Mouse (Mus musculus) embryo, embryonic 9.5 days (tissue): ENCODE data around the gene Cmah.

Source experiments
- DNase-seq: peaks from one replicate; pipeline ENCODE4 v3.0.0-alpha.2; 2017; ENCODE audit errors: extremely low spot score

The Cmah gene

DNA sequence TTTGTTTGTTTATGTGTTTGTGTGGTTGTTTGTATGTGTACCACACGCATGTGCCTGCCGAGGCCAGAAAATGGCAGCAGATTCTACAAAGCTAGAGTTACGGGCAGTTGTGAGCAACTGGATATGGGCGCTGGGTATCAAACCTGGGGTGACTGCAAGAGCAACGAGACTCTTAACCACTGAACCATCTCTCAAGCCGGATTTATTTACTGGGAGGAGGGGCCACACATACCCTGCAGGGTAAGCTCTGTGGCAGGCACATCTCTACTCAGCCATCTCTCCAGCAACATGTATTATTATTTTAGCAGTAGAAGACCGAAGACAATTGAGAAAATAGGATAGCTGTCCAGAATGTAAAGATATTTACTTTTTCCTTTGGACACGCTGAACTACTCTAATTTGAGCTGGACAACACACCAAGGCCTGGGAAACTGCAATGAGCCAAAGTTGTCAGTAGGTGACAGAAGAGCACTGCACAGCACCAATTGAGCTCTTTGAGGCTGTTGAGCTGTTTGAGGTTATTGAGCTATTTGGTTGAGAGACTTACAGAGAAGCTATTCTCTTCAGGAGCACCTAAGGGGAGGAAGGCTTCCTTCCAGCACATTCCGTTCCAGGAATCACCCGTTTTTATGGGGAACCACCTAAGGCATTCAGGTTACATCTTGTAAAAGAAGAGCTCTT, 154.6 kb downstream of the Cmah start:
- DNase-seq, result peak; percentile 42

DNA sequence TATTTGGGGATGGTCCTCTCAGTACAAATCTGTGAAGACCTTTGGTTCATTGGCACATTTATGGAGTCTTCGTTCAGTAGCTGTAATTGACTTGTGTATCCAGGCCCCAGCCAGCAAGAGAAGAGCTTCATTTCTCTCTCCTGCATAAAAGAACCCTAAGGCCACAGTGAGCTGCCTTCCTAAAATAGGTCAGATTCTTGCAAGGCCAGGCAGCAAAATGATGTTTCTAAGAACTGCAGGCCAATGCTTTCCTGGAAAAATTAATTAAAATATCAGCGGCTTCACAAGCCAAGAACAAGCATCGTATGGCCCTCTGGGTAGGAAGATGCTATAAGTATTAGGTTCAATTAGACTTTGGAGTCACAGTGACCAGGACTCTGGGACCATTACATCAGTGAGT, 156.5 kb downstream of the Cmah start:
- DNase-seq, result no peak

DNA sequence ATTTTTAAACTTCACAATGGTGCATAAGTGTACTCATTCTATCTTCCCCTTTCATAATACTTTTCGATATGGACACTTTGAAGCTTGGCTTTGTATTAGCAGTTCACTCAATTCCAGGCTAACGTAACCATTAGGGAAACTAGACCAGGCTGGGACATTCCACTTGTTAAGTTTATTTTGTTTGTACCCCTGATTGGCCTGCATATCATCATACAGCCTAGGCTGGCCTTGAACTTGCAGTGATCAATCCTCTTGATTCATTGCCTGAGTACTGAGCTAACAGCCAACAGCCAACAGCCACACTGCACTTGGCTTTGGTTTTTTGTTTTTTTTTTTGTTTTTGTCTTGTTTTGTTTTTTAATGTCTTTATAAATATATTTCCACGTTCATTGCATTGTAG, 157.6 kb downstream of the Cmah start:
- no peak for DNase-seq

DNA sequence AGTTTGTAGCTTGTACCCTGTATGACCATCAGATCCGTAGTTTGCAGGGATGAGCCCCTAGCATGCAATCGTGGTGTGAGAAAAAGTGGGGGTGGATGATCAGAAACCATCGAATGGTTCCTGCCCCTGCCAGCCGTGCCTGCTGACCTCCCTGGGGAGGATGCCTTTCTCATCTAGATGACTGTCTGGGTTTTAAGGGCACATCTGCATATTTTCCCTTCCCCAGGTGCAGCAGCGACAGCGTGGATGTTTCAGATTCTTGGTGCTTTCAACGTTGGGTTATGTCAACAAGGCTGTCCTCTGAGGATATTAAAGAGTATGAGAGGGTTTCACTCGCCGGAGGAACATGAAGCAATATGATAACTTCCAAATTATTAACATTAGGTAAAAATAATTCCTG, 158.8 kb downstream of the Cmah start:
- DNase-seq, result no peak

DNA sequence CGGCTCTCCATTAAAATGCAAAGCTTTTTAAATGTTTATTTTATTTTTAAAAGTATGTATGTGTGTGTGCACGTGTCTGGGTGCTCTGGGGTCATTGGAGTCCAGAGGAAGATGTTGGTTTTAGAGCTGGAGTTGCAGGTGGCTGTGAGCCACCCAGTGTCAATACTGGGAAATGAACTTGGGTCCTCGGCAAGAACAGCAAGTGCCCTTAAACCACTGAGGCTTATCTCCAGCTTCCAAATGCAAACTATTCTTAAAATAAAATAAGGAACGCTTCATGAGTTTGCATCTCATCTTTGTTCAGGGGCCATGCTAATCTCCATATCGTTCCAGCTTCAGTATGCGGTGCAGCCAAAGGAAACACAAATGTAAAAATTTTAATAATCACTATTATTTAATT, 159.2 kb downstream of the Cmah start:
- DNase-seq, result no peak

DNA sequence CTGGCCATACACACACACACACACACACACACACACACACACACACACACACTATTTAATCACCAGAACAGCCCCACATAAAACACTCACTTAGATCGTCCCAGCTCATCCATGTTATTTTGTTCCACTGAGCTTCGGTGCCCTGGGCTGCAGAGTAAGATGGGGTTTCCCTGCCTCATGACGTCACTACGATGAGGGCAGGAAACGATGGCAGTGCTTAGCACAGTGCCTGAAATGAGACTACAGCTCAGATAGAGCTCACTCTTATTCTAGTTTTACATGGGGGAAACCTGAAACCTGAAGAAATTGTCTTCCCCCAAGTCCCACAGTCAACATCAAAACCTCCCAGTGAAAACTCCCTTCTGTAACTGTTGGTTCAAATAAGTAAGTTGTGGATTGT, 159.9 kb downstream of the Cmah start:
- DNase-seq, result no peak

DNA sequence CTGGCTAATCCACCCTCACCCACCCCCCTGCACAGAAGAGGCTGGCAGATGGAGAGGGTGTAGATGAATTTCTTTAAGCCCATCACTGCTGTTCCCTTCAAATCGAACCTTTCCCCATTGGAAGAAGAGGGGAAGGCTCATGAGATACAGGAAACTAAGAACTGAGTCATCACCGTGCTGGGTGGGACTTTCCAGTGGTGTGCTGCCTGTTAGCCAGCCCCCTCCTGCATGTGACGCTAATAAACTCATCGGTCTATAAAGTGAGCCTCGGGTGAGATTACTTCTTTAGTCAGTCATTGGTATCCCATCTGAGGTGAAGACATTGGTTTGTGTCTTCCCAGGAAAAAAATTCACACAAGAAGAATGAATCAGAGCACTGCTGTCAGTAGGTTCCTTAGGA, 160.3 kb downstream of the Cmah start:
- no peak for DNase-seq

DNA sequence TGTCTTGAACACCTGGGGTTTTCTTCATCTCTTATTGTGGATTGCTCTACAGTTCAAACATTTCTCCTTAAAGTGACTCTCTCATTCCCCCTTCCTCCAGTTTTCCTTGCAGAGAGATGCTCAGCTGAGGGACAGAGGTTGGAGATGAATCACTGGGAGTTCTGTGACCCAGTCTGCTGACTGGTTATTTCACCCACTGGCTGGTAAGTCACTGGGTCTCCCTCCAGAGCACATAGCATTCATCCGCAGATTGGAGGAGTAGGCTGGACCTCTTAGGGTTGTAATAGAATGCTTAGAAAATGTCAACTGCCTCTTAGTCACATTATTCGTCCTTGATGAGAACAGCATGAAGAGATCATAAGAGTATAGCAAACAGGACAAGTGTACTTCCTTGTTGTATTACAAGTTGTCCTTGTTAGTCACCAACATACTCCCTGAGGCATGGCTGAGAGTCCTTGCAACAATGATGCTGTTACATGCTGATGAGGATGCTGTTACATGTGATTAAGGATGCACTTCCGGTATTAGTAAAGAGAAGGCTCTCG, 161.4 kb downstream of the Cmah start:
- DNase-seq, result no peak

DNA sequence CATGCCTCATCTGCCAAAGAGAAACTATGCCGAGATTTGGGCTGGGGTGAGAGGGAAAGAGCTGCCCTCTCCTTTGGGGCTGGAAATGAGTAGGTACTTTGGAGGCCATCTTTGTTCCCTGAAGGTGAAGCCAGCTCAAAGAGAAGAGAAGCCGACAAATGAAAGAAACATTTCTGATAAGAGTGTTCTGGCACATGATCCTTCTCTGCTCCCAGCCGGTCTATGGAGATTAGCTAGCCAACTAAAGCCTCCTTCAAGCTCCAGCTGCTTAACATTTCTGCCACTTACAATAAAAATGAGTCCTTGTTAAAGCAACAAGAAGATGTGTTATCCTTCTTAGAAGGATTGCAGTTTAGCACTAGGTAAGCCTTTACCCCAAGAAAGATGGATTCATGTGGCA, 162.3 kb downstream of the Cmah start:
- DNase-seq, result no peak

DNA sequence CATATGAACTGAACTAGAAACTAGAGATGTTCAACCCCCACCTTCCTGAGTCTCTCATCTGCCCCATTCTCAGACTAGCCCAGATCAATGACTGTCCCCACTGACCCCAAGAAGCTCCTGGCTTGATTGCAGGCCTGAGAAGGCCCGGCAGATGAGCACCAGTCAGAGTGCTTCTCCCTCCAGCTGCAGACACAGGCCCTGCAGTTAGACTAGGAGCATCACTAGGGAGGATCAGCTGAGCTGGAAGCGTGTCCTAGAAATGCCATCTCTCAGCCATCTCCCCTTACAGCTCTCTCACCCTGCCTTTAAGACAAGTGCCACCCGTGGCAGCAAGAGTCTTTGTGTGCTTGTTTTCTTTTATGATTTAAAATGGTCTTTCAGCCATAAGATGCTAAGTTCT, 162.8 kb downstream of the Cmah start:
- no peak for DNase-seq

DNA sequence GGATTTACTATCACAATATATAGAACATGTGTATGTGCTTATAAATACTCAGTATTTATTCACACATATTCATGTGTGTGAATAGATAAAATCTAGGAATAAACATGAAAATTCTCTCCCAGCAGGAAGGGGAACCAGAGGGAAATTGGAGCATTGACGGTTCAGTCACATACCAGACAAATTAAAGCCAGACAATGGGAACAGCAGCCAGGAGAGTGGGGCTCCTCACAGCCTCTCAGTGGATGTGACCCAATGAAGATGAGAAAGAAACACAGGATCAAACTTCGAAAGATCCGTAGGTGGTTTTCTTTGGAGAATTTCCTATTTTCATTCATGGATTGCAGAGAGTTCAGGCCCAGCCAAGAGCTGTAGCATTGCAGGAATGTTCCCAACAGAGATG, 163.9 kb downstream of the Cmah start:
- no peak for DNase-seq

DNA sequence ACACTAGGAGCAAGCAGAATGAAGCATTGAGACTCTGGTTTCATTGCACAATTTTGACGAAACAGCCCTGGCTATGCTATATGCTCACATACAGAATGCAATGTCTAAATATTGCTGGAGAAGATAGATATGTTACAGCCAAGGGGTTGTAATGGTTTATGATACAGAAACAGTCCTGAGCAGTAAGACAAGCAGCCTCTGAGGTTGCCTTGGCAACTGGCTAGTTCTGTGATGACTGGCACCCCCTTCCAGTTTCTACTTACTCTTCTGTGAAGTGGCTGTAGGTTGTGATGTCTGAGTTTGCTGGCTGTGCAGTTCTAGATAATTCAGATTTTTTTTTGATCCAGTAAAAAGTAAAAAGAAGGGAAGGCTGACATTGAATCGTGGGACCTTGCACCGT, 166.6 kb downstream of the Cmah start:
- no peak for DNase-seq

DNA sequence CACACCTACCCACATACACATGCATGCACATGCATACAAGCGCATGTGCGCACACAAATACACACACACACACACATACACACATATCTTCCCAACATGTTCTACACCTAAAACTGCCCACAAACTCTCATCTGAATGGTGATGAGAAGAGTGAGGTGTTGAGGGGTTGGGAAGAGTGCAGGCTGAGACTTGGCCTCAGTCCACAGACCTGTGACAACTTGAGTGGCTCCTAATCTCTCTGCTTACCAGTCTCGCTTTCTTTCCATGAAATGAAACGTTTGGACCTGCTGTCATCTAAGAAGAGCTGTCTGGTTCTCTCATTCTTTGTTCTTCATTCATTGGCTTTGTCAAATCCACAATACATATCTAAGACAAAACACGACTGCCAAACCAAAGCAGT, 169.1 kb downstream of the Cmah start:
- no peak for DNase-seq

DNA sequence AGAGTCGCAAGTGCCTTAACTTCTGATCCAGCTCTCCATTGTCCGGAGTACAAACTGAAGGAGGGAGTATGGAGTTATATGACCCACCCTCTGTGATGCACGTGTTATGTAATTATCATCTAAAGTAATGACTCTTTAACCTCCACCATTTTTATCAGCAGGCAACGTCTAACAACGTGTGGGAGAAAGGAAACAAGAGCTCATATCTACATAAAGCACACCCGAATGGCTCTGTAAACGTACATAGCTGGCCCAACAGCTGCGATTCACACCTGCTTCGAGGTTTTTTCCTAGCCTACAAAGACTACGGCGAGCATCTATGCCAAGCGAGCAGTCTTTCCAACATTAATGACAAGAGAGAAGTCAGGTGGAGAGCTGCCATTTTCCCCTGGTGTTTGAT, 169.8 kb downstream of the Cmah start:
- DNase-seq, result no peak

DNA sequence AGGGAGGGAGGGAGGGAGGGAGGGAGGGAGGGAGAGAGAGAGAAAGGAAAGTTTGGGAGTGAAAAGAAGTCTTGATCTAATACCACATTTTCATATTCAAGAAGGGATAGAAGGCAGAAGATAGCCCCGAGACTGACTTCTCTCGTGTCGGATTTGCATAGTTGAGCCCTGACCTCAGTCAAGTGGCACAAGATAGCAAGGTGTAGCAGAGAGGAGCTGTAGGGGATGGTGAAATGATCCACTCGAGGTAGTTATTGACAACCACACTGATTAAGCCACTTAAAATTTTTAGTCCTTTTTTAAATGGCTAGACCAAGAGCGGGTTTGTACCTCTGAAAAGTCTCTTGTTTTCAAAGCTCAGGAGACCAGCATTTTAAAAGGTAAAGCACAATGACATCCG, 171.1 kb downstream of the Cmah start:
- DNase-seq, result no peak

DNA sequence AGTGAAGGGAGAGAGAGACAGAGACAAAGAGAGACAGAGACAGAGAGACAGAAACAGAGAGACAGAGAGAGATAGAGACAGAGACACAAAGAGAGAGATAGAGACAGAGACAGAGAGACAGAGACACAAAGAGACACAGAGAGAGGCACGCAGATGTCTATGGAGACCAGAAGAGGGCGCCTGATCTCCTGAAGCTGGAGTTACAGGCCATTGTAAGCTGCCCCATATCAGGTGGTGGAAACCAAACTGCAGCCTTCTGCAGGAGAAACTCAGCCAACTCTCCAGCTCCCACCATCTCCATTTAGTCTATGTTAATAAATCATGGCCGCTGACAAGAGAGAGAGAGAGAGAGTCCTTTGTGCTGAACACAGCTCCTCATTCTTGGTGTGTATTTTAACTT, 172.3 kb downstream of the Cmah start:
- DNase-seq, result no peak

DNA sequence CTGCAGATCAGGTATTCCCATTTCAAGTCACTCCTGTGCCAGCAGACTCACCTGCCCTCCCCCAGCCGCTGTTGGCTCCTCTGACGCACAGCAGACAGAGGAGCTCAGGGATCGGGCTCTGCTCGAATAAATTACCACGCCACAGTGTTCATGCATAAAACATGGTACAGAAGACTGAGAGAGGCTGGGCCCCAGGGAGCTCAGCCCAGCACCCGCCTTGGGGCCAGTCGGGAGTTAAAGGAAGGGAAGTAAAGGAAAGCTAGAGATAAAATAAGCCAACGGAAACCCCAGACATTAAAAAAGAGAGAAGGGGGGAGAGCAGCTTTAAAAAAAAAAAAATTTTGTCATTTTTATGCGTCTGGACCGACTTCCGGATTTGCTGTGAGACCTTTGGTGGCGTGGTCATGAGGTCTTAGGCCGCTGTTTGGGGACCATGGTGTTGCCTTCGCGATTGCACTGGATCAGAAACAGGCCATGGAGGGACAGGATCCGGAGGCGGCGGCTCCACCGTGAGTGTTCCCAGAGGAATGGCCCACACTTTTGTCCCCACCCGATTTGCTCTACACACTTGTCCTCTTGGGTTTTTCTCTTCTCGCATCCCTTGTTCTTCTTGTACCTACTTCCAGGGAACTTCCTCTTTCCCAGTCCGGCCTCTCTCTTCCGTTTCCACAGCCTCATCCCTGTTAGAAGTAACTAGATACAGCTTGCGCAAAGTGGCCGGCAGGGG, 174.1 kb downstream of the Cmah start:
- DNase-seq, result no peak

DNA sequence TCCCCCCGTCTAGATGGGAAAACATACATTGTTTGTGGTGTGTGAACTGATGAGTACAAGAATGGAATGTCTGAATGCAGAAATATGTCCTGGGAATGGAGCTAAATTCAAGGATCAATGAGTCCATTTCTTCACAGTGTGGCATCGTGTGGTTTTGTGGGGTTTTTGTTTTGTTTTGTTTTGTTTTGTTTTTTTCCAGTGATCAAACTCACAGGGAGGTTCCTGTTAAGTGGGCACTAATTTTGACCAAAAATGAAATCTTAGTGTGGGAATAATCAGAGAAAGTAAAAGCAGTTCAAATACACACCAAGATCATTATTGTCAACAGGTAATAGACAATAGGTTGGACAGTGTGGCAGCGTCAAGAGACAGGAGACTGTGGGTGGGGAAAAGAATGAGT, 174.7 kb downstream of the Cmah start:
- DNase-seq, result no peak

DNA sequence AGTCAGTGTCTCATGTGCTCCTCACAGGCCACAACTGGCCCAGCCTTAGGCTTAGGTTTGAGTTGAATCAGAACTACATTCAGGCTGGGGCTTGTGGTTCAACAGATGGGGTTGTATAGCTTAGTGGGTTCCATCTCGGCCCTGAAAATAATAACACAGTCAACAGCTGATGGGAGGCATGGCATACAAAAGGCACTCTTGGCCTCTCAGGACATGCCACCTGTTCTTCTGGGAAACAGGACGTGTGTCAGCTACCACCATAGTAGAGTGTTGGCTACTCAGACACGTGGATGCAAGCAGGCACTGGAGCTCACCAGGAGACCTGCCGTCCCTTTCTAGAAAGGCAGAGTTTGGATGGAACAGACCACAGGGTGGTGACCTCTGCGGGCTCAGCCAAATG, 178.6 kb downstream of the Cmah start:
- DNase-seq, result no peak

DNA sequence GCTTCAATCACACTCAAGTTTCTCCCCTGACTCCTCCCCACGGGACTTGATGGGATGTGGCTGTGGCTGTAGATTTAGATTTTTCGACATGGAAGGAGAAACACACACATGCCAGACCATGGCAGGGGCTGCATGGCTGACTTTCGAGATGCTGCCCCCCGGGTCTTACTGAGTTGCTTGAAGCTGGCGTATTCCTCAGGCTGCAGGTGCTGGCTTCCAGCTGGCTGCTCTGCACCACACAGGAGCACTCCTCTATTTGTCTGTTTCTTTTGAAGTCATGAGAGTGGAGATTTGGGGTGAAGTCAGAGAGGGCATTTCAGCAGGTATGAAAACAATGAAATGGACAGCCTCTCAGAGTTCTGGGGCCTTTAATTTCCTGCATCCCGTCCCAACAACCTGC, 180.0 kb downstream of the Cmah start:
- DNase-seq, result no peak

DNA sequence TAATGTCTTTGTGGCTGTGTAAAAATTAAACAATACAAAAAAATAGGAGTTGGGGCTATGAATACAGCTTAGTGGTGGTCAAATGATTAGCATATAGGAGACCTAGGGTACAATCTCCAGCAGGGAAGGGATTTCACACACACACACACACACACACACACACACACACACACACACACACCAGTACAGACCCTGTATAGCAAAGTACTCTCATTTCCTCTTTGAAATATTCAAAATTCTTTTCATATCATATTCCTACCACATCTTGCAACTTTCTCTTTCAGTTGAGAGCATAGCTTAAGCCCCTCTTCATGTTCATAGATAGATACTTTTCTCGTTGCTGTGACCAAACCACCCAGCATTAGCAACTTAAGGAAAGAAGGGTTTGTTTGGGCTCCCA, 181.7 kb downstream of the Cmah start:
- DNase-seq, result no peak

DNA sequence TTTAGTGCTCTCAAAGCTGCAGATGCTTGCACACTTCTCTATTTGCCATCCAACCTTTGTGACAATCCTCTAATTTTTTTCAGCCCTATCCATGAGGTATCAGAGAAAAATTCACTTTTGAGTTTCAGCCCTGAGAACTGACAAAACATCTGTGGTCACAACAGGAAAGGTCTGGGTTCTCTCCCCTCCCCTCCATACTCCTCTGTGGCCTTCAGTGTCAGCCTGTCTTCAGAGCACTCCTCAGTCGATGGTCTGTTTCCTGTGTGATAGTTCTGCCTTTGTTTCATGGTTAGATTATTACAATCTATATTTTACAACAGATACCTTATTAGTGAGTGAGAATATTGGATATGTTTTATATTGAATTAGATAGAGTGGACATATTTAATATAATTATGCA, 184.2 kb downstream of the Cmah start:
- DNase-seq, result no peak

DNA sequence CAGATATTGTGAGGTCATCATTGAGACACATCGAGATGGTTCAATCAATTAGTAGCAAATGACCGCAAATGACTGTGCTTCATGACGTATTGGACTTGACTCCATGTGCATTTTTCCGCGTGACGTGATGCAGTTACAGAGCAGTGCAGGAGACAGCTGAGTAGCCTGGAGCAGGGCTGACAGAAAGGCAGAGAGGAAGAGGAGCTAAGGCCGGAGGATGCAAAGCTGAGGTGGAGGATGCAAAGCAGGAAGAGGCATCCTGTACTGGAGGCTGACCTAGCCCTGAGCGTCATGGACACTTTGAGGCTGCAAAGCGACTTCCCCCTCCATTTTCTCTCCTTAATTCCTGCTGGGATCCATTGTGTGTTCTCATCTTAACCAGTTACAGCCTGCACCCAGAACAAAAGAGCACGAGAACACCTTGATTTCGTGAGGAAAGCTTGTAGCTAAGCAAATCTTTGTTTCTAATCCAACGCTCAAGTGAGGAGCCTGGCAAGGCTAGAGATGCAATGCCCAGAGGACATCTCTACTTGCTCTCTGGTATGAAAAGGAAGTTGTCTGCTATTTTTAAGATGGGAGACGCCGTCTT, 184.8 kb downstream of the Cmah start:
- DNase-seq, result no peak
